Mouse (Mus musculus) liver, embryonic 14.5 days (tissue): ENCODE results near the gene Sat2. TPM values are rescaled to one million over a fixed set of nuclear protein-coding genes. Genes with fewer than 3 reads are reported as not detected.
"Not testable (repeated sequence)": the region's sequence is repeated elsewhere in the genome, so short reads cannot be mapped to it uniquely, and the experiment has no call there.

ENCODE experiments used
- ATAC-seq: fragments of 200-750 bp; cut with Nextera tagmentation; 2 replicates; pipeline ENCODE4 v1.8.0; 2017; ENCODE audit warnings: moderate number of reproducible peaks, mild to moderate bottlenecking, moderate library complexity; ENCODE audit not compliant: insufficient read depth
- DNase-seq, 3 experiments: peaks; one replicate each; pipeline ENCODE4 v3.0.0-alpha.2; 2012 to 2013; ENCODE audit warnings: low read depth in 3 of 3, low spot score in 3 of 3
- H3K27ac ChIP-seq: fragments of 300-500 bp; sonication (generic); 2 replicates; pipeline ENCODE4 v1.5.1; 2014; ENCODE audit warnings: moderate library complexity, mild to moderate bottlenecking, control low read depth, inconsistent platforms
- H3K27me3 ChIP-seq: fragments of 300-500 bp; sonication (generic); 2 replicates; pipeline ENCODE4 v1.6.1; 2014; ENCODE audit warnings: mild to moderate bottlenecking, low read length, moderate library complexity; ENCODE audit not compliant: control insufficient read depth, insufficient read depth
- H3K36me3 ChIP-seq: fragments of 300-500 bp; sonication (generic); replicated peaks from 2 replicates; pipeline ENCODE4 v1.6.1; 2014; ENCODE audit warnings: low read depth; ENCODE audit not compliant: control insufficient read depth, insufficient read depth
- H3K4me1 ChIP-seq, 2 experiments: fragments of 200-500 bp in 1 of 2; fragments of 300-500 bp in 1 of 2; sonication (generic) in 1 of 2; replicated peaks; 2 replicates each; pipeline ENCODE4 v1.6.1; 2012 to 2014; ENCODE audit warnings: antibody characterized with exemption in 1 of 2, inconsistent platforms in 1 of 2, low read length in 1 of 2; ENCODE audit not compliant: control insufficient read depth in 2 of 2, insufficient read depth in 2 of 2
- H3K4me2 ChIP-seq: fragments of 300-500 bp; sonication (generic); 2 replicates; pipeline ENCODE4 v1.6.1; 2014; ENCODE audit warnings: low read depth, mild to moderate bottlenecking, control low read depth, moderate library complexity
- H3K4me3 ChIP-seq, 2 experiments: fragments of 200-500 bp in 1 of 2; fragments of 300-500 bp in 1 of 2; sonication (generic) in 1 of 2; 2 replicates each; pipeline ENCODE4 v1.5.1; 2012 to 2014; ENCODE audit warnings: low read depth in 2 of 2, low read length in 2 of 2, mild to moderate bottlenecking in 2 of 2, control low read depth in 1 of 2, inconsistent platforms in 1 of 2, moderate library complexity in 1 of 2; ENCODE audit not compliant: insufficient read depth in 1 of 2
- H3K9ac ChIP-seq: fragments of 300-500 bp; sonication (generic); replicated peaks from 2 replicates; pipeline ENCODE4 v1.6.1; 2014; ENCODE audit warnings: mild to moderate bottlenecking, control low read depth, moderate library complexity
- H3K9me3 ChIP-seq: fragments of 300-500 bp; sonication (generic); 2 replicates; pipeline ENCODE4 v1.6.1; 2016; ENCODE audit warnings: low read length, mixed read lengths; ENCODE audit not compliant: control insufficient read depth
- CTCF ChIP-seq: IDR thresholded peaks from 2 replicates; pipeline ENCODE4 v1.5.1; 2016; ENCODE audit warnings: antibody characterized with exemption, low read depth, control low read depth
- EP300 ChIP-seq: IDR thresholded peaks from 2 replicates; pipeline ENCODE4 v1.6.1; 2016; ENCODE audit warnings: antibody characterized with exemption, low read depth
- WGBS: fragments of 180-500 bp; shearing (Covaris S2); extraction: QIAGEN DNeasy Blood & Tissue Kit; methylation state at CpG from one replicate; pipeline ENCODE4 v1.1.7; 2014; ENCODE audit not compliant: insufficient replicate concordance; 5-methylcytosine and 5-hydroxymethylcytosine counted together
- polyA plus RNA-seq, 2 experiments: library from polyadenylated mRNA; depleted of rRNA in 1 of 2; stranded (reverse) in 1 of 2; unstranded in 1 of 2; fragments of >200 nt; fragmentation: Nextera tagmentation in 1 of 2; extraction: Ambion mirVana in 1 of 2; gene quantifications; 2 replicates each; pipeline versions ENCODE4 v1.2.1 to v1.2.3; 2012 to 2014

Gene Sat2
- polyA plus RNA-seq, 2 experiments, result 5.1 to 10.0 TPM

- Histone ChIP-seq H3K4me2 (peak overlapping the region; percentile 39), H3K27me3 (no peaks in the 10 kb centered on the region), H3K36me3 (no peaks in the 10 kb centered on the region), H3K9me3 (no peaks in the 10 kb centered on the region), H3K9ac (no peak overlapping the region), H3K4me1 (peaks cover 16 to 27% of the 10 kb centered on the region in 2 experiments), H3K27ac (no peak overlapping the region), H3K4me3 (peak overlapping the region; percentile 0 to 21; a peak in 2 of 4 replicates)
- TF ChIP-seq CTCF, result no peak; the same call in 1 of the 2 replicates
- no peak for TF ChIP-seq EP300
- WGBS, result 36% methylated on average over 10 of the region's 10 CpGs
- DNase-seq, result no peak
- no peak for ATAC-seq
These were observed 5.0 kb upstream of the Sat2 start for GRCm38 (mm10) chr11:69616781-69617180.

DNA sequence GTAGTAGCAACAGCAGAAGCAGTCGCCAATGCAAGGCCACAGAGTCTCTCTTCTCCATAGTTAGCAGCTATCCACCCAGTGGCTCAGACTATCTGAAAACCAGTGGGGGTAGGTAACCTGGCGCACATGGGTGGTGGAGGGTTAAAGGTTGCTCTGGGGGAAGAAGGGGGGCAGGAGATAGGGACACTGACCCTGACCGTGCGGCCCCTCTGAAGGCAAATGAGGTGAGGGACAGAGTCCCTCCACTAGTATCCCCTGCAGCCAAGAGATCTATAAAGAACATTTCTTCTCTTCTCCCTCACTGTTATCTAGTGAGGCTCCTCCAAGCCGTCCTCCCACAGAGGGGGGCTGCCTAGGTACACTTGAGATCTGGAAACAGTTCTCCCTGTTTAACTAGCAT is 4.0 kb upstream of the Sat2 start, which contains the start of gene Shbg:
Gene Shbg (minus strand): TSS at position 101 of the 400 bp plus-strand sequence.
- Histone ChIP-seq H3K36me3 (no peaks in the 10 kb centered on the region), H3K9me3 (no peaks in the 10 kb centered on the region), H3K4me2 (peak within 1 kb of the TSS; percentile 39), H3K4me3 (peak within 1 kb of the TSS; percentile 0 to 21; a peak in 2 of 4 replicates), H3K4me1 (peaks cover 16 to 32% of the 10 kb centered on the region in 2 experiments), H3K27ac (no peak within 1 kb of the TSS), H3K9ac (no peak within 1 kb of the TSS; the same call in 1 of the 2 replicates), H3K27me3 (no peaks in the 10 kb centered on the region)
- no peak for ATAC-seq
- no peak for DNase-seq
- no peak for TF ChIP-seq CTCF
- TF ChIP-seq EP300, result no peak
- 45% methylated on average over 5 of the region's 5 CpGs for WGBS

- H3K4me2 ChIP-seq, result peak overlapping the region; percentile 84
These were observed 1.3 kb upstream of the Sat2 start for GRCm38 (mm10) chr11:69620394-69621081.

GRCm38 (mm10) chr11:69622406-69622805 is 582 bp downstream of the Sat2 start:
- DNase-seq, result no peak
- peaks cover 16 to 33% of the 10 kb centered on the region in 2 experiments for H3K4me1 ChIP-seq
- ATAC-seq, result no peak
- H3K9me3 ChIP-seq, result no peaks in the 10 kb centered on the region
- no peaks in the 10 kb centered on the region for H3K36me3 ChIP-seq
- no peaks in the 10 kb centered on the region for H3K27me3 ChIP-seq
- peak overlapping the region; percentile 65 for H3K9ac ChIP-seq
- no peak for TF ChIP-seq EP300
- no peak for TF ChIP-seq CTCF
- peak overlapping the region; percentile 57 to 69 for H3K4me3 ChIP-seq
- no peak overlapping the region for H3K27ac ChIP-seq
- WGBS, result 47% methylated on average over 6 of the region's 6 CpGs
- peak overlapping the region; percentile 84 for H3K4me2 ChIP-seq

More at GRCm38 (mm10) chr11:69620394-69621081, 1.3 kb upstream of the Sat2 start:
- no peak overlapping the region for H3K4me3 ChIP-seq
- H3K9ac ChIP-seq, result no peak overlapping the region
- TF ChIP-seq CTCF (no peak), EP300 (no peak)
- ATAC-seq (peak; percentile 51; the same call in 1 of the 2 replicates), DNase-seq (no peak)
- no peaks in the 10 kb centered on the region for H3K27me3 ChIP-seq
- H3K27ac ChIP-seq, result peak overlapping the region; percentile 53
- peaks cover 16 to 33% of the 10 kb centered on the region in 2 experiments for H3K4me1 ChIP-seq
- H3K36me3 ChIP-seq, result no peaks in the 10 kb centered on the region
- no peaks in the 10 kb centered on the region for H3K9me3 ChIP-seq
- 39% methylated on average over 7 of the region's 7 CpGs for WGBS

GRCm38 (mm10) chr11:69623006-69623405 is 1.2 kb downstream of the Sat2 start:
- H3K4me2 ChIP-seq, result peak overlapping the region; percentile 84
- no peak for TF ChIP-seq CTCF
- TF ChIP-seq EP300, result no peak
- no peaks in the 10 kb centered on the region for H3K36me3 ChIP-seq
- peaks cover 16 to 28% of the 10 kb centered on the region in 2 experiments for H3K4me1 ChIP-seq
- H3K4me3 ChIP-seq, result no peak overlapping the region
- H3K27ac ChIP-seq, result no peak overlapping the region
- H3K9ac ChIP-seq, result no peak overlapping the region
- H3K9me3 ChIP-seq, result no peaks in the 10 kb centered on the region
- no peak for DNase-seq
- H3K27me3 ChIP-seq, result no peaks in the 10 kb centered on the region
- 69% methylated on average over 4 of the region's 4 CpGs for WGBS
- ATAC-seq, result no peak

GRCm38 (mm10) chr11:69624339-69624738 is 2.5 kb downstream of the Sat2 start:
- peaks cover 16 to 23% of the 10 kb centered on the region in 2 experiments for H3K4me1 ChIP-seq
- ATAC-seq, H3K9ac ChIP-seq, DNase-seq, H3K4me2 ChIP-seq, H3K4me3 ChIP-seq, H3K9me3 ChIP-seq, H3K27me3 ChIP-seq, H3K36me3 ChIP-seq, H3K27ac ChIP-seq: not testable (repeated sequence)
- 67% methylated on average over 2 of the region's 2 CpGs for WGBS
